Mouse (Mus musculus): ENCODE results near the gene Pkig.

Pkig gene

GRCm38 (mm10) chr2:163756723-163757122 lies 98.5 kb downstream of the Pkig start:
- DNase-seq (ENCODE audit: low read depth, low spot score): no peak

- no peak for DNase-seq (ENCODE audit: low read depth, low spot score)
Measured at GRCm38 (mm10) chr2:163758146-163758545, 100.0 kb downstream of the Pkig start.

- DNase-seq (ENCODE audit: low read depth, low spot score): no peak
Measured at GRCm38 (mm10) chr2:163760589-163760988, 102.4 kb downstream of the Pkig start.

- DNase-seq (ENCODE audit: low read depth, low spot score): no peak
Measured at GRCm38 (mm10) chr2:163761402-163761801, 103.2 kb downstream of the Pkig start.

- DNase-seq (ENCODE audit: low read depth, low spot score): no peak
Measured at GRCm38 (mm10) chr2:163766261-163766660, 108.1 kb downstream of the Pkig start.

GRCm38 (mm10) chr2:163766890-163767289 lies 108.7 kb downstream of the Pkig start:
- no peak for DNase-seq (ENCODE audit: low read depth, low spot score)

GRCm38 (mm10) chr2:163770731-163771130 lies 112.5 kb downstream of the Pkig start:
- DNase-seq (ENCODE audit: low read depth, low spot score): no peak
